Mouse (Mus musculus): ENCODE data around the gene Spns3.

Spns3 gene

DNA sequence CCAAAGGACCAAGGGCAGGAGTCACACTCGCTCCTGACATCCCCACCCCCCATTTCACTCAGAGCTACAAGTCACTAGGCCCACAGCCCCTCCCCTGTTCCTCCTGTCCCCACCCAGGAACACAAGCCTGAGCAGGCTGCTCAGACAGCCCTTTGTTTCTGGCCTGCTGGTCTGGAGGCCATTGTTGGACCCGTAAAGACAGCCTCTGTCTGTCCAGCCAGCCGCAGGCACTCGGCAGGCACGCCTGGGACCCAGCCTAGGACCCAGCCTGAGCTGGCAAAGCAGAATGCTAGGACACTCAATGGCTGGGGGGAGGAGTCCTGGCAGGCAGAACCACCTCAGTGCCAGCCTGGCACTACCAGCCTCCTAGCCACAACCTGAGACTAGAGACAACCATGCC lies 94.6 kb downstream of the Spns3 start:
- no peak for DNase-seq (ENCODE audit: low read depth, low spot score)

DNA sequence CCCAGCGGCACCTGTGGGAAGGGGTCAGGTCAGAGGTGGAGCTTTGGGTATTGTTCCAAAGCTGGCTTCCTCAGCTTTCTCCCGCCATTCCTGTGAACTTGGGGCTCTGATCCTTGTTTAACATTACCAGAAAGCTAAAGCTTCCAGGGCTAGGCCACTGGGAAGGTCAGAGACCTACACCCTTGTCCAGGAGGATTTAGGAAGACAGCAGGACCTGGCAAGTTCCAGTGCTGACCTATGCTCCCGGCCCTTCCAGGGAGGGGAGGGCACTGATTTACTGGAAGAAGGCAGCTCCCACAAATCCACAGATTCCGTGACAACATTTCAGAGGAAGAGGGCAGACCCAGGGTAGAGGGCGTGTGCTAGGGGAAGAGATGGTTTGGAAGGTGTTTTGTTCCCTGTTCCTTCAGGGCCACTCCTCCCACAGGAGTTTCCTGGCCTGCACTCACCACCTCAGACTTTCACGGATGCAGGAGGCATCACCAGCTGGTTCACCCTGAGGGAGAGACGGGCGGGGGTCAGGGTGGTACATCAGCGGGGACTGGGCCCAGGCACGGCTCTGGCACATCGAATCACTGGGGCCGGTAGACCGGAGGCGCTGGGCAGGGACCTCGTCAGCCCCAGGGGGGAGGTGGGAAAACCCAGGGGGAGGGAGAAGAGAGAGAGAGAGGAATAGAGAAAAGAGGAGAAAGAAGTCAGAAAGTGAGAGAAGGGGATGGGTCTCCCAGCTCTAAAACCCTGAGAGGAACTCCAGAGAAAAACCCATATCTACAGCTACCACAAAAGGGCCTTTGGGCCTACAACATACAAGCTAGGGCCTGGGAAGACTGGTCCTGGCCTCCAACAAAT lies 97.0 kb downstream of the Spns3 start:
- DNase-seq (ENCODE audit: low read depth, low spot score) = no peak

DNA sequence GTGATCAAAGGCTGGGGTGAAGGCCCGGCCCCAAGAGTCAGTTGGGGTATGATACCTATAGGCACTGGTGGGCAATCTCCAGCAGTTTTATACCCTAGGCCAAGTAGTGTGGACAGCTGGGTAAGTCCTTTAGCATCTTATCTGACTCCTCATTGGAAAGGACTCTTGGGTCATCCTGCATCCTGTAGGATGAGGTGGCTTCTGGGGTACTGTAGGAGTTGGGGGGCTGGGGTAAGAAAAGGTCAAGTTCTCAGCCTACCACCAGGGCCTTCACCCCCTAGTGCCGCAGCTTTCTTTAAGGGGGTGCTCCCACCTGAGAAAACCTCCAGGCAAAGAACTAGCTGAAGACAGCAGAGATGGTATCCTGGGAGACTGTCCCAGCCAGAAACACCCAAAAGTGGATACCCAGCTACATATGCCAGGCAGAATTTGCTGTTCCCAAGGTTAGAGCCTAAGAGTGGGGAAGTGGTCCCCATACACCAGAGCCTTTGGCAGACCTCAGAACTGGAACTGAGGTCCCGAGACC lies 98.1 kb downstream of the Spns3 start:
- no peak for DNase-seq (ENCODE audit: low read depth, low spot score)

DNA sequence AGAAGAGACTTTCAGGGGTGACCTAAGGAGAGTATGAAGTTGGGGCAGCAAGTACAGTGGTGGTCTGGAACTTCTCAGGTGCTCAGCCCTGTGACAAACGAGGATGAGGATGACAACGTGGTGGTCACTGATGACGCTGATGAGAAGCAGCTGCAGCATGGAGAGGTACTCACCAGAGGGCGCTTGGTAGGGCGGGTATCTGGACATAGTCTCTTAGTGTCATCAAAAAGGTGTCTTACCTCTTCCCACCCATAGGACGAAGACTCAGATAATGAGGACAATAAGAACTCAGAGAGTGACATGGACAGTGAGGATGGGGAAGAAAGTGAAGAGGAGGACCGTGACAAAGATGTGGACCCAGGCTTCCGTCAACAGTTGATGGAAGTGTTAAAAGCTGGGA lies 102.8 kb downstream of the Spns3 start:
- no peak for DNase-seq (ENCODE audit: low read depth, low spot score)

DNA sequence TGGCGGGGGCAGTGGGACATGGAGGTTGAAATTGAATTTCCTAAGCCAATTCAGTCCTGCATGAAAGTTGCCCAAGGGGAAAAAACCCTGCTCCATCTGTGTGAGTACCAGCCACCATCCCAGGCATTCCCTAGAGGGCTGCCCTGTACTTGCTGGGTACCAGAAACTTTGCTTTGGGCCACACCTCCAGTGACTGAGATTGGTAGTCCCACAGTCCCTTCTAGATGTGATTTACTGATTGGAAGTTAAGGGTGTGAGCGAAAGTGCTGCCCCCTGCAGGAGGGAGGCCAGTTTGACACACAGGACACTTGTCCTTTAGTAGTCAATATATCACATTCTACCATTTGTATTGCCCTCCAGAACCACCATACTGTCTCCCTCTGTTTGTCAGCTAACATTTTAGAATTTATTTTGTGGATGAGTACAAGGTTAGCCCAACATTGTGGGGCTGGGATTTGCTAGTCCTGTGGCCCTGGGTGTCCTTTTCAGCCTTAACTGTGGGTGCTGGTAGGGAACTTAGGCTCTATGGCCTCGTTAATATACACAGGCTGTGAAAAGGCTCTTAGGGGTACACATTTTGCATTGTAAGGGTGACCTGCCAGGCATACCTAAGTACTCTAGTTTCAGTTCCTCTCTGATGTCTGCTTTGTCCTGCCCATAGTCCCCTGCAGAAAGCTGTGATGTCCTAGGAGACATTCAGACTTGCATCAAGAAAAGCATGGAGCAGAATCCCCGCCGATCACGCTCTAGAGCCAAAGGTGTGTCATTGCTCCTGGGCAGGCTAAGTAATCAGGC lies 103.8 kb downstream of the Spns3 start:
- DNase-seq (ENCODE audit: low read depth, low spot score) = no peak

Measured in skeletal muscle tissue, adult 2 months (tissue).